Mouse (Mus musculus) heart, adult 9 months (tissue): Measurements from ENCODE around the gene Etv5.
"Not testable (repeated sequence)": the region's sequence is repeated elsewhere in the genome, so short reads cannot be mapped to it uniquely, and the experiment has no call there.

Source experiments
- DNase-seq, 2 experiments: peaks; one replicate each; pipeline ENCODE4 v3.0.0; 2022; ENCODE audit warnings: low spot score in 2 of 2

Etv5 gene

DNA sequence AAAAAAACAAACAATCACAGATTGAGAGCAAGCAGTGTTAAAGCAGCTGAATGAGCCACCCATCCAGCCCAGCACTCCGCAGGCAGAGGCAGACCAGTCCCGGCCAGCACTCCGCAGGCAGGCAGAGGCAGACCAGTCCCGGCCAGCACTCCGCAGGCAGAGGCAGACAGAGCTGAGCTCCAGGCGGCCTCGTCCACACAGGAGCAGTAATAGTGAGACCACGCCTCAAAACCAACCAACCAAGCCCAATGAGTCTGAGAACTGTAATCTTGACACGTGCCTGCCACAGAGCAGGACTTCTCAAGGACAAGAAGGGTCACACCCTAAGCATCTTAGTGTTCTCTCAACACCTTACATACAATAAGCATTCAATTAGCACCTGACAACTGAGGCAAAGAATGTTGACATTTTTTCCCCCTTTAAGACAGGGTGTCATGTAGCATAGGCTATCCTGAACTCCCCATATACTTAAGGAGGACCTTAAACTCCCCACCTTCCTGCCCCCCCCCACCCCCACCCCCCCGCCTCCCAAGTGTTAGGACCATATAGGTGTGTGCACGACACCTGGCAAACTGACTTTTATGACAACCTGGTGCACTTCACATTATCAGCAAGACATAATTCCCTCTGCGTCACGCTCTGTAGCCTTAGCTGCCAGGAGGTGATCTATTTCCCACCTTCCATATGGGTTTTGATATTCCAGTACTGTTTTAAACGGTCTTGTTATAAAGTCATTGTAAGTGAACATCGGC, 44.2 kb downstream of the Etv5 start:
- no peak for DNase-seq

DNA sequence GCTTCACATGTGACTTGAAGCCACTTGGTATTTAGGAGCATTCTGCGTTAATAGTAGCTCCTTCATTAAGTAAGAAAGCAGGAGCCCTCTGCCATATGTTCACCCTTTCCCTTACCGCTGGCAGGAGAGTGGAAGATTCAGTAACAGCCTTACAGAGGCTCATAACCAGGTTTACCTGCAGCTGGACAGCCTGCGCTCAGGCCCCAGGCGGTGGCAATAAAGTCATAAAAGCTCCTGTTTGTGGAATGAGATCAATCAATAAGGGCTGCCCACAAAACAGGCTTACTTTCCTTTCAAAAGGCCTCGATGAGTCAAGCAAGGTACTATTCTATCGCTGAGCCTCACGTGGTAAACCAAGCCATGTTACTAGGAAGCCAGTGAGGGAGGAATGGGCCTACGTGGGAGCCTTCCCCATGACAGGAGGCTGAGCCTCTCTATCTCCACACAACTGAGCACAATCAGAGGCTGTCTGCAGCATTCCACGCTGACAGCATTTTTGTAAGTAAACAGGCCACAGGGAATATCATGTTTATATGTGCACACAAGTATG, 49.1 kb downstream of the Etv5 start:
- DNase-seq: no peak

DNA sequence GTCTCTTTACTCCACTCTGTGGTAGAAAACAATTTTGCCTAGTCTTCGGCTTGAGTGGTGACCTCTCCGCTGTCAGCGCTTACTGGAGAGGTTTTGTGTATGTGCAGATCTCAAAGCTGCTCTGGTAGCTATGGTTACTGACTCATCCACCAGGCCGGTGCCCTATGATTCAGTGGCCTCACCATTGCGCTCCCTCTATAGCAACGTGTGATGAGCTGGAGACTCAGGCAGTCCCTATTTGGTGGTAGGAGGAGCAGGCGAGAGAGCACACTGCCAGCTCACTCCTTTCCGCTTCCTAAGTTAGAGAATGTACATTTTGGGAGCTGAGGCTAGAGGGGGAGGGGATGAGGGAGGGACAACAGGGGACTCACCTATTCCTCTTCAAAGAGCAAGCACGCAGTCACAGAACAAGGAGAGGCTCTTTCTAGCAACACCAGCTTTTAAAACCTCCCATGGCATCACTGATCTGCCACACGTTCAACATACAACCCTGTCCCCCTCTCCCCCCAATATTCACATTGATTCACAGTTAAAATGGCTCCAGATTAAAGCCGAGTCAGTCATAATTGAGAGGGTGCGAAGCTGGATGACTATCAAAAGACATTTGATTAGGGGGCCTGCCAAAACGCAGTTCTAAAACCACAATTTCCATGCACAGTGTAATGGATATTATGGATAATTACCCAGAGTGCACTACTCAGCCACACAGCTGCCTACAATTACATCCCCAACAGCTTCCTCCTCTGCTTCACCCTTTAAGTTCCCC, 50.2 kb downstream of the Etv5 start:
- DNase-seq: no peak

DNA sequence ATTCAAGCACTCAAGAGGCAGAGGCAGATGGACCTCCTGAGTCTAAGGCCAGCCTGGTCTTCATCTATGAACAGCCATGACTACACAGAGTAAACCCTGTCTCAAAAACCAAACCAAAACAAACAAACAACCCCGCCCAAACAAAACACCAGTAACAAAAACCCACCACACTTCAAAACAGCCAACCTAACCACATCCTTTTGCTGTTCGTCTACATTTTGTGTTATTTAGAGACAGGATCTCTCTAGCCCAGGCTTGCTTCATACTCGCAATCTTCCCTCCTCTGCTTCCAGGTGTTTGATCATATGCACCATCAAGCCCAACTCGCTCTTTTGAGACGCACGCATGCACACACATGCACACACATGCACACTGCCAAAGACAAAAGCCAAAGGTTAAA, 51.8 kb downstream of the Etv5 start:
- DNase-seq: no peak

DNA sequence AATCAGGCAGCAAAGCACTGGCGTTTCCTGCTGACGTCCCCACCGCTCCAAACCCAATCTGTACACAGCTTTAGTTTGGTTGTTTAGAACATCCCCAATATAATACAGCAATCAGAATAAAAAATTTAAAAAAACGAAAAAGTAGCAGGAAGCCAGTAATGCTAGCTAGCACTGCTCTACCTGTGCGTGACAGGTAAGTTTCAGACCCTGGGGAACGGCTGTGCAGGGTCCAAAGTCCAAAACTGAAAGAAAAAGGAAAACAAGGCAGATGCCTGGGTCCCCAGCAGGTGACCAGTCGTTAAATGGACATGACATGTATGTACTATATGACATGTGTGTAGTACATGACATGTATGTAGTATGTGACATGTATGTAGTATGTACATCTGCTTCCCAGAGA, 57.5 kb downstream of the Etv5 start:
- not testable (repeated sequence) for DNase-seq

DNA sequence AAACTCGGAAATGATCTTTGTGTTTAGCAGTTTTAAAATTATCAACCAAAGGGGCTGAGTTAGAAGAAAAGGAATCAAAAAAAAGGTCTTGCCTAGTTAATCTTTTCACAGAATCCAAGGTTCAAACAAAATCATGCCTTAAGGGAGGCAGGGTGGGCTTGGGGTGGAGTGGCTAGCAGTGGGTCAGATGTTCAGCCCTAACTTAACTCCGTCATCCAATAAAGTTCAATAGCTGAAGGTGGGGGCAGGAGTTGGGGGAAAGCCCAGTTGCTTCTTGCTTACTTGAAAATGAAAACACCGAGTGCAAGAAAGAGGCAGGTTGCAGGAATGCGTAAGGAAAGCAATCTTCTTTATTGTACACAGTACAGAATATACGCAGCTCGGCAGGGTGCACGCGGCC, 58.5 kb downstream of the Etv5 start:
- DNase-seq: no peak

DNA sequence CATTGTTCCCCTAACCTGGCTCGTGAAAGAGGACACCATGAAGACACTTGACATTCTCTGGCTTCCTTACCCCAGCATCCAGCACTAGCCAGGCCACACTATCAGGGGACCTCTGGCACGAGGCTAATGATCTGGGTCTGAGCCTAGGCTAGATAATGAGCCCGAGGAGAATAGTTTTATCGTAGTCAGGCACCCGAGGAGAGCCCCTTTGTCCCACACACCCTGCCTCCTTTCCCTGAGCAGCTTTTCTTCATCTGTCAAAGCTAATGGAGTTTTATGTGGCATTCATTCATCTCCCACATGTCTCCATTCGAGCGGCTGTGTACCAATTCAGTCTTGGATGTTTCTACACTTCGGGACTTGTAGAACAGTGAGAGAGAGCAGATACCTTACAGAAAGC, 59.5 kb downstream of the Etv5 start:
- no peak for DNase-seq

DNA sequence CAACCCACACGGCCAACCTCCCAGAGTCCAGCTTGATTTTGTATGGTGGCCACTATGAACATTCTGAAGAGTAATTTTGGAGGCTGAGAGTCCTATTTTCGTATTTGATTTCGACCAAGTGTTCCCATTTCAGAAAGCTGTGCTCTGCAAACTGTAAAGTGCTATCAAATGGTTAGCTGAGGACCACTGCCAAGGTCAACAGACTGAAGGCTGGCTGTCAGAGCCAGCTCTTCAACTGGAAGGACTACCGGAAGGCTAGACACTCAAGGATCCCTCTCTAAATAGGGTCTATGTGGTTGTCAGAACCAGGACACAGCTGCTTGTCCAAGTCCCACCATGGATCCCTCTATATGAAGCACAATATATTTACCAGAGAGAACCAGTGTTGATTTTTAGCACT, 60.2 kb downstream of the Etv5 start:
- no peak for DNase-seq

DNA sequence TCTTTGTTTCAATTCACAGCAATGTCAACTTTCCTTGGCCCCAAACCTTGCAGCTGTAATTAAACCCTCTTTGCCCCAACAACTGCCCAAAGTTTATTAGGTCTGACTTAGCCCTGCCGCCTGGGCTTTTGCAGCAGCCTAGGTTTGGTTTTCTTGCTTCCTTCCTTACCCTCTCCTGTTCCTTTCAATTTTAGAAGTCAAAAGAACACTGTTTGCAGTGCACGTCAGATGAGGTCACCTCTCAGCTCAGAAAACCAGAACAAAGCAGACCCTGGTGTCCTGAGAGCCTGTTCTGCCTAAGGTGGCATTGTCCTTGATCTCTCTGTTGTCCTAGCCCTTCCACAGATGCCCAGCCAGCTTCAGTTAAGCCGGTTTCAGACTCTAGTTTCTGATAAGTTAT, 61.8 kb downstream of the Etv5 start:
- no peak for DNase-seq

DNA sequence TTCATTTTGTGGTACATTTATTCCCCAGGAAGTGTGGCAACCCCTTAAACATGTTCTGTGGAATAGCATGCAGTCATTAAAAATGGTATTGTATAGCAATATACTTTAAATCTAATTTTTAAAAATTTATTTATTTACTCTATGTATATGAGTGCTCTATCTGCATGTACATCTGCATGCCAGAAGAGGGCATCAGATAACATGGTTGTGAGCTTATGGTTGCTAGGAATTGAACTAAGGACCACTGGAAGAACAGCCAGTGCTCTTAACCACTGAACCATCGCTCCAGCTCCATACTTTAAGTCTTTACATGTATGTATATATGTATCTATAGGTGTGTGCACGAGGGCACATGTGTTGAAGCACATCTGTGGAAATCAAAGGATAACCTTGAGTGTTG, 64.6 kb downstream of the Etv5 start:
- DNase-seq: no peak

DNA sequence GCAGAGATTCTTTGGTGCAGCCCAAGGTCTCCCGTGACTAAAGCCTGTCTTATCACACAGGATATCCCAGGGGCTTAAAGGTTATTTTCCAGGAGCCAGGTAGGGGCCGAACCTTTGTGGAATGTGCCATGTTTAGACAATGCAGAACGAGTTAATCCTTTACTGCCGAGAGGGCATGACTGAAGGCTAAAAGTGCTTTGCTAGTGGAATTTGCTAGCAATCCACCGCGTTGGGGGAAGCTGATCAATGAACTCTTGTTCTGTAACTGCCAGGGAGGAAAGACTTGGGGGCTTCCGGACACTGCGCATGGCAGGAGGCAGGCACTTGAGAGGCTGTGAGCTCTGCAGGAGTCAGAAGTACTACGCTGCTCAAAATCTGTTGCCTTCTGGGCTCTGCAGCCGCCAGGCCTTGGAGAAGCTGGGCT, 66.8 kb downstream of the Etv5 start:
- no peak for DNase-seq

DNA sequence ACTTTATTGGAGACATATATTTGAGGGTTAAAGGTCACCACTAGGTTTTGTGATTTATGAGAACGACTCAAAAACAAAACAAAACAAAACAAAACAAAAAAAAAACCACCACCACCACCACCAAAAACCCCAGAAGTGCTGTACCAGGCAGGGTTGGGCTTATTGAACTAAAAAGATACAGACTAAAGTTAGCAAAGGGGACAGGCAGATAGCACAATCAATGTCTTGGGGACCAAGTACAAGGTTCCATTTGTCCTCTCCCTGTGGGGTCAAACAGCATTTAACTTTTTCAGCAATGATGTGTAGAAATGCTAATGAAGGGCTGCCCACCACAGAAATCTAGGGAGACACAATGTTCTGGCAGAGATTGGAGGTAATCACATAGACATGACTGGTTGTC, 67.3 kb downstream of the Etv5 start:
- no peak for DNase-seq

DNA sequence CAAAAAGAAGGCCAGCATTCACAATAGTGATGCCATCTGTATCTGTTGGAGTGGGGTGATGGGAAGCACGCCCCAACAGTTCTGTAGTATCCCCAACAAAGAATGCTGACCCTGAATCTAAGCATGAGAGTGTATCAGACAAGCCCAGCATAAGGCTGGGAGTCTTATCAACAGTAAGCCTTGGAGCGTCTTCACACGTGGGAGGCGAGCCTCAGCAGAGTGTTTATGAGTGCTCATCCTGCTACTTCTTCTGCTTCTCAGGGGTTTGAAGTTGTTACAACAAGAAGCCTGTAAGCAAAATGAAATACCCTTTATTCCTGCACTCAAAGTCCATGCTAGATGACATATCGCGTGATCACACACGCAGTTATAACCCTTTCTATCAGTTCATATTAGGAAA, 72.4 kb downstream of the Etv5 start:
- DNase-seq: no peak

DNA sequence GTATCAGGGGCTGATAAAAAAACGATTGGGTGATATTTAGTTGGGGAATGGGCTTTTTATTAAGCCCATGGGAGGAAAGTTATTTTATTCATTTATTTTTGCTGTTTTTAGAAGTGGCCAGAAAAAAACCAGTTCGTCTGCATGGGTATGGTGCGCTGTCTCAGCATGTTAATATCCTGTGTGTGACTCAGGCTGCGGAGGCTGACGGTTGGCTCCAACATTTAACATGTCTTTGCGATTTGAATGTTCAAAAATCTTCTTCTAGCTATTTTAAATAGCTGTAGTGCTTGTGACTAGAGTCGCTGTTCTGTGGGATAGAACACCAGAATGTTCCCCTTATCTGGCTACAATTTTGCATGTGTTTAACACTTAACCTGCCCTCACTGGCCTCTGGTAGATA, 73.5 kb downstream of the Etv5 start:
- no peak for DNase-seq

DNA sequence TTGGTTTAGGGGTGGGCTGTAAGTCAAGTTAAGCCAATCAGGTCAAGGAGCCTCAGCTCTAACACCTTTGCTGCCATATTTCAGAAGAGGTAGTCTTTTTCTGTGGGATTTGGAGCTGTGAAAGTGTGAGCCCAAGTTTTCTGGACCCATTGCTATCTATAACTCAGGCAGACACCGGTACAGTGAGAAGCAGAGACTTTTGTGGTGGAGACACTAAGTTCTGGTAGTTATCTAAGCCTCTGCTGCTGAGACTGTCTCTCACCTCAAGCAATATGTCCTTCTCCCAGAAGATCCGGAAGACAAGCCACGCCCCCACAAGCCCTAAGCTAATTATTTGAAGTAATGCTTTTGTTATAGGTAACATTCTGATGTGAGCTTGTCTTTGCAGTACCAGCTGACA, 73.9 kb downstream of the Etv5 start:
- DNase-seq: no peak

DNA sequence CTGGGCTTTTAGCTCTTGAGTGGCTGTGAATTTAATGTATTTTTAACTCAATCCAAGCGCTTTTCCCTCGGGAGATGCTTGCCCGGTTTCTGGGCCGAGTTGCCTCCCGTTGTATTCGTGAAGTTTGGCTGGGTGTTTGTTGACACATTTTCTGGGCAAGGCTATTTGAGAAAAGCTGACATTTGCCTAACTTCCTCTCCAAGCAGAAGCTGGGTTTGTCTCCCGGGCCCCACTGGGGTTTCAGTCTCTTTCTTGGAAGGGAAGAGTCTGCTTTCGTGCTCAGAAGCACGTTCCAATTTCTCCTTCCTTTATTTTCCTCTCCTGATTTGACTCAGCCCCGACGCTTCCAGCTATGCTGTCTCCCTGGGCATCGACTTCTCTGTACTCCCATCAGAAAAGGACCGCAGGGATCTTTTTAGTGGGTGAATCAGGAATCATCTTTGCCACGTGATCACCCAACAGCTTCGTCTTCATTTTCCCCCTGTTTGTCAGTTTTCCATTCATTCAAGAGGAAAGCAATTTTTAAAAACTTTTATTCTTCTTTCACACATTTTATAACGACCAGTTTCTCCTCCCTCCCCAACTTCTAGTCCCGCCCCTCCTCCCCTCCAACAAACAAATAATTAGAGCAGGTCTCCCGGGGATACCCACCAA, 80.7 kb downstream of the Etv5 start:
- DNase-seq: peak; percentile 71 to 73

DNA sequence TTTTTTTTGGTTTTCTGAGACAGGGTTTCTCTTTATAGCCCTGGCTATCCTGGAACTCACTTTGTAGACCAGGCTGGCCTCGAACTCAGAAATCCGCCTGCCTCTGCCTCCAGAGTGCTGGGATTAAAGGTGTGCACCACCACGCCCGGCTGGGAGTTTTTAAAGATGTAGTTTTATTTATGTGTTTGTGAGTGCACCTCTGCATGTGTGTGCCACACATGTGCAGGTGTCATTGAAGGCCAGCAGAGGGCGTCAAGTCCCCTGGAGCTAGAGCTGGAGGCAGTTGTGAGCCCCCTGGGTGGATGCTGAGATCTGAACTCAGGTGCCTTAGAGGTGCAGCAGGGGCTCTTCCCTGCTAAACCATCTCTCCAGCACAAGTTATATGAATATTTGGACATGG, 85.3 kb downstream of the Etv5 start:
- not testable (repeated sequence) for DNase-seq

DNA sequence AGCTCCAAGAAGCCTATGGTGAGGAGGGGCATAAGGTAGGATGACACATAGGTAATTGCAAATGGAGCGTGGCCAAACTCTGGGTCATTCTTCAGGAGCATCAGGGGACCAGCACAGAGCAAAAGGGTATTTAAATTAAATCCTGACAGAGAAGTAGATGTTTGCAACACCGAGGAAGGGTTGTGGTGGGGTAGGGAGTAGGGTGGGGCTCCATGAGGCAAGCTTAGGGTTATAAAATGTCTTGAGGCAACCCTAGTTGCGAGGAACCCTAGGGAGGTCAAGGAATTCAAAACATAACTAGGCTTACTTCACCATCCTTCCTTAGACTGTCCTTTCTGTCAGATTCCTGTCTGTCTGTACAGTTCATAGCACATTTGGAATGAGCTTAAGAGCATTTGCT, 85.9 kb downstream of the Etv5 start:
- no peak for DNase-seq

DNA sequence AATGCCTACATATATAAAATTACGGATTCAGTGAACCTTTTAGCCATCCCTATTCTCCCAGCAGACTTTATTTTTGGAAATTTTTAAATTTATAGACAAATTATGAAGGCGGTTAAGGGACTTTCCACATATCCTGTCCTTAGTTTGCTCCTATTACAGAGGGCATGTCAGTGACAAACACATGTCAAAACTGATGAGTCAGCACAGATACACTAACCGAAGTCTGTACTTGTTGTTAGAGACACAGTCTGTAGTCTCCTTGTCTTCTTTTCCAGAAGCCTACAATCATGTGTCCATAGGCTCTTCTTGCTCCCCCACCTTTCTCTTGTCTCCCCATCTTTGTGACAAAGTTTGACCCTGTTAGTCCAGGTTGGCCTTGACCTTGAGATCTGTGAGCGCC, 88.3 kb downstream of the Etv5 start:
- DNase-seq: no peak

DNA sequence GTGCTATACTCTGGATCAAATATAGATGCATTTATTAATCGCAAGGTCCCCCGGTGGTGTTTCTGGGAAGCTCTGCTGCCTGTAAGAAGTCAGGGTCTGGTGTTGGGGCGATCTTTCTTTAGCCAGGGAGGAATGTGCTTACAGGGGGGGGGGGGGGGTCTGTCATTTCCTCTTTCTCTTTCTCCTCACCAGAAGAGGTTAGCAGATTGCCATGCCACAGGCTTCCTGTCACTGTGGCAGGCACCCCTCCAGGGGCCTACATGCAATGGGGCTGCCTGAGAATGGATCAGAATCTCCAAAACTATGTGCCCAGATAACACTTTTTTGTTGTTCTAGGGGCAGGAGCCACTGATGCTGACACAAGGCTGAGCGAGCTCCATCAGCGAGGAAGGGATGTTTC, 89.7 kb downstream of the Etv5 start:
- no peak for DNase-seq

DNA sequence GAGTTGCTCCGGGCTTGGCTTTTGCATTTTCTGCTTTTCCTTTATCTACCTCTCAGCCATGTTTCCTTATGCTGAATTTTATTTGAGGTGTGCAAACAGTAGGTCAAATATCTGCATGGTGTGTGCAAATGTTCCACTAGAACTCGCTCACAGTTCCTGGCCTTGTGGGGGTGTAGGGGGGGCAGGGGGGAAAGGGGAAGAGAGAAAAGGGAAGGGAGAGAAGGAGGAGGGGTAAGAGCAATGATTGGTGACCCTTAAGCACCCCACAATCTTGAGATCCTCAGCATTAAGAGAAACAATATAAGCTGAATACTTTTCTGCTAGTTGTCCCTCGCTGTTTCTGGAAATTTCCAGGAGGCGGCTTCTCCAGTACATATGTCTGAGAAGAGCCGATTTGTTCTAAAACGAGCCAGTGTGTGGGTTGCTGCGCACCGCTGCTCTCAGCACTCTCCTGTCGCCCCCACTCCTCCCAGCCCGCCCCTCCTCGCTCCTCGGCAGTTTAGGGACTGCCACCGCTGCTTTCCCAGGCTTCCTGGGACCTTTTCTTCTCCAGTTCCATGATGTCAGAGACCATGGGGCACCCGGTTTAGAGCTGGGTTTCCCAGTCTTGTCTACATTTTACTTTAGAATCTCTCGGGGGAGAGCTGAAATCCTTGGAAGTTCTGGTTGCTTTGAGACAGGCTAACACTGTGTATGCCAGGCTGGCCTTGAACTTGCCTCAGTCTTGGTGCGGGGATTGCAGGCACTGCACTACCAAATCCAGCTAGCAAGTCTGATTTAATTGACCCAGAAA, 90.8 kb downstream of the Etv5 start:
- no peak for DNase-seq

DNA sequence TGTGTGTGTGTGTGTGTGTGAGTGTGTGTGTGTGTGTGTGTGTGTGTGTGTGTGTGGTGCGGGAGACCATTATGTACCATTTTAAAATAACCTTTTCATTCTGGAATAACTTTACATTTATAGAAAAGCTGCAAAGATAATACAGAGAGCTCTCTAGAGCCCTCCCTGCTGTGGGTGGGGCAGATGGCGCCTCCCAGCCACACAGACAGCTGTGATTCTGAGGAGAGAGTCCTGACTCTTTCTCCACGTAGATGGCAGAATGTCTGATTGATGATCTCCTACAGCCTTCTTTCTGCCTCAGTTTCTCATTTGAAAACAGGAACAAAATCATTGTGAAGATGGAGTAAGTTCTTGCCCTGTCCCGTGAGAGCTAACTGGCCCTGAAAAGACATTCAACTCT, 91.5 kb downstream of the Etv5 start:
- no peak for DNase-seq
